Mouse (Mus musculus): ENCODE data around the gene Sap30l.
"Not testable (repeated sequence)": the region's sequence is repeated elsewhere in the genome, so short reads cannot be mapped to it uniquely, and the experiment has no call there.

Gene Sap30l

GRCm38 (mm10) chr11:57799456-57799855 is 2.0 kb upstream of the Sap30l start:
- in situ Hi-C loops (cut with MboI; ENCODE audit: low sequenced_read_pairs): no loop called here

DNA sequence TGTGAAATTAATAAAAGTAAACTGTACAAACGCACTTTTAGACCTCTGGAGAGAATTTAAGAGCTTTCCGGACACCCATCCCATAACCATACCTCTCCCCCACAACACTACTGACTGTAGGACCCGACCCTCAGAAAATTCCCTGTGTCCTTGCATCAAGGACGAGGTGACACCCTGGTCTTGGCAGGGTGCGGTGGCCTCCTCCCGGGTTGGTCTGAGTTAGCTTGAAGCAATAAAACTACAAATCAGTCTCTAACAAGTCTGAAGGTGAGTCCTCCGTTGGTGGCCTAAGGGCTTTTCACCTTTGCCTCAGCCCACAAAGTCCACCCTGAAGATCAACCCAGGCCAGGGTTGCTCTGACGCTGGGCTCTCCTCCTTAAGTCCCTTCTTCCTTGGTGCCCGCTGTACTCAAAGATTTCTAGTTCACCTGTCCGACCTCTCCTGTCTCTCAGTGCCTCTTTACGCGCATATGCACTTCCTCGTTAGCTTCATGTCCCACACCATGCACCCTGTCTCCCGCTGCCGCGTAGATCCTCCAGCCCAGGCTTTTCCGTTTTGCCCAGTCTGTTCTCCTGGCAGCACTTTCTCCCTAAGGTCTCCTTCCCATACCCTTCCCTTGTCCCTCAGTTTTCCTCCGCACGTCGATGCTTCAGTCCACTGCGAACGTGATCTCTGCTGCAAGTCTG is 1.0 kb upstream of the Sap30l start:
- in situ Hi-C loops (cut with MboI; ENCODE audit: low sequenced_read_pairs): loop anchor here (25.0 kb wide), 1 partner anchor 262 kb away; no protein-coding TSS in a partner anchor

DNA sequence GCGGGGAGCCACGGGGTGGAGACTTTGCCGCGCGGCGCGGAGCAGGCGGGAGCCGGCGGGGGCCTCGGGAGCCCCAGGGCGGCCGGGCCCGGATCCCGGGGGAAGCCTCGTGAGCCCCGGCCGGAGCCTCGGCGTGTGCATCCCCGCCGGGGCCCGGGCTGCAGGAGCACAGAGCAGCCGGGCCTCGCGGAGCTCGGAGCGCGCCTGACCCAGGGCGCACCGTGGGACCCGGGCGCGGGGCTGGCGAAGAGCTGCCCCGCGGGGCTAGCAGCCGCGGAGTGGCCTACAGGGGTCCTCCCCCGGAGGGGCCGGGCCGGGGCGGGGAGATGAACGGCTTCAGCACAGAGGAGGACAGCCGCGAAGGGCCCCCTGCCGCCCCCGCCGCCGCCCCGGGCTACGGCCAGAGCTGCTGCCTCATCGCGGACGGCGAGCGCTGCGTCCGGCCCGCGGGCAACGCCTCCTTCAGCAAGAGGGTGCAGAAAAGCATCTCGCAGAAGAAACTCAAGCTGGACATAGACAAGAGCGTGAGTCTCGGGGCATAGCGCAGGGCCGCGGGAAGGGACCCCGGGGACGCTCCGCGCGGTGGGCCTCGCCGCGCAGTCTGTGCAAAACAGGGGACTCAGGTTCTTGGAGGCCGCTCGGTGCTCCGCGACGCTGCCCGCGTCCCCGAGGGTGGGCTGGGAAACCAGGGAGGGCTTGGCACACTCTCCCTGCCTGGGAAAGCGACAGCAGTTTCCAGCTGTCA is 501 bp downstream of the Sap30l start:
- in situ Hi-C loops (cut with MboI; ENCODE audit: low sequenced_read_pairs): loop anchor here (25.0 kb wide), 1 partner anchor 260 kb away; no protein-coding TSS in a partner anchor

DNA sequence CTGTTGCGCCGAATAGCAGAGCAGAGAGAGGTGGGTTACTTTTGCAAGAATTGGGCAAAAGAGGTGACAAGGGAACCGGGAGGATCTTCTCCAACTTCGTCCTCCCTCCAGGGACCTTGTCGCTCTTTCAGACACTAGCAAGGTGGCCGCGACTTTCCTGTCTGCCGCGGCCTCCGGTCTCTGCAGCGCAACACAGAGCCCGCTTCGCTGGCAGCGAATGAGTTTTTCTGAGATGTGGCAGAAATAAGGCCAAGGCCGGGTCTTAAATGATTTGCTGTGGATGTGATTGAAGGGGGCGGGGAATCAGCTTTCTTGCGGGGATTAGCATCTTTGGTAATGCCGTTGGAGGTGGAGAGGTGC is 1.1 kb downstream of the Sap30l start:
- in situ Hi-C loops (cut with MboI; ENCODE audit: low sequenced_read_pairs): loop anchor here (25.0 kb wide), 1 partner anchor 260 kb away; no protein-coding TSS in a partner anchor

- in situ Hi-C loops (cut with MboI; ENCODE audit: low sequenced_read_pairs): loop anchor here (25.0 kb wide), 1 partner anchor 257 kb away; no protein-coding TSS in a partner anchor
These were observed 3.6 kb downstream of the Sap30l start for GRCm38 (mm10) chr11:57805047-57805446.

- in situ Hi-C loops (cut with MboI; ENCODE audit: low sequenced_read_pairs): loop anchor here (25.0 kb wide), 1 partner anchor 253 kb away; no protein-coding TSS in a partner anchor
These were observed 7.7 kb downstream of the Sap30l start for GRCm38 (mm10) chr11:57809017-57809731.

DNA sequence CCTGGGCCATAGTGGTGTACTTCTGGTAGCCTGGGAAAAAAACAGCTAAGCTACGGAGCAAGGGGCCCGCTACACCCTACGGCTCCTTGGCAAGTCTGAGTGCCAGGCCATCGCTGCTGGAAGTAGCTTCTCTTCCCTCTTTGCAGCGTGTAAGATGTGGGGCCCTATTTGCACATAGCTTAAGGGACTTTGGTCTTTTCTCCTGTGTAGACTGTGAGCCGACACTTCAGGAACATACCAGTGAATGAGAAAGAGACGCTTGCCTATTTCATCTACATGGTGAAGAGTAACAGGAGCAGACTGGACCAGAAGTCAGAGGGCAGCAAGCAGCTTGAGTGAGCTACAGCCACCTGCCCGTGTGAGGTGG is 8.3 kb downstream of the Sap30l start:
- in situ Hi-C loops (cut with MboI; ENCODE audit: low sequenced_read_pairs): loop anchor here (25.0 kb wide), 1 partner anchor 253 kb away; no protein-coding TSS in a partner anchor

- in situ Hi-C loops (cut with MboI; ENCODE audit: low sequenced_read_pairs): loop anchor here (25.0 kb wide), 1 partner anchor 251 kb away; no protein-coding TSS in a partner anchor
These were observed 9.6 kb downstream of the Sap30l start for GRCm38 (mm10) chr11:57811006-57811405.

DNA sequence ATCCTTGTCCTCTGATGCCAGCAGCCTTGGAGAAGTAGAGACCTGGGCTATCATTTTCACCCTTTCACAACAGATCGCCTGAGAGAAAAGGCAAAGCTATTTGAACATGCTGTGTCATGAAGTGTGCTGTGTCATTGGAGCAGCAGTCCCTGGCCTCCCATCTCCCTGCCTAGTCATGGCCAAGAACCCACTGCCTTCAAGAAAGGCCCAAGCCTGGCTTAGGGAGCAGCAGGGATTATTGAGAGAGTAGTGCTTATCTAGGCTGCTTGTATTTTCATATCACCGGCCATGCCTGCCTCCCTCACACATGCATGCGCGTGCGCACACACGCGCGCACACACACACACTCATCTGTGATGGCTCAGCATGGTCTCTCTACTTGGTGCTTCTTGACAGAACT is 10.8 kb downstream of the Sap30l start:
- in situ Hi-C loops (cut with MboI; ENCODE audit: low sequenced_read_pairs): loop anchor here (25.0 kb wide), 1 partner anchor 250 kb away; no protein-coding TSS in a partner anchor

DNA sequence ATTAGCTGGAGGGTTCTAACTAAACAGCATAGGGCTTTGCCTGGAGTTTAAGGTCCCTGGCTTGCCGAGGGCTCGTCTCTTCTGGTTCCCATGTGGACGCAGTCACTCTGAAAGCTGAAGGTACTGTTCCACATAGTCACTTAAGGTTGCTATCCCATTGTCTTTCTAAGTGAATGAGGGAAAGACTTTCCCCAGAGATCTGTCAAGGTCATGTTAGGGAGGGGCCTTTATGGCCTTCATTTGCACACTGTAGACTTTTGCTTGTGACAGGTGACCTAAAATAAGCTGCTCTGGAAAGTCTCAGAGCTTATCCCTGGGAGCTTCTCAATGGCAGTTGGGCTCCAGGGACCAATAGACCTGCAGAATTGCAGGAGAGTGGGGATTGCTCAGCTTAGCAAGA is 12.2 kb downstream of the Sap30l start:
- in situ Hi-C loops (cut with MboI; ENCODE audit: low sequenced_read_pairs): loop anchor here (25.0 kb wide), 1 partner anchor 249 kb away; no protein-coding TSS in a partner anchor

DNA sequence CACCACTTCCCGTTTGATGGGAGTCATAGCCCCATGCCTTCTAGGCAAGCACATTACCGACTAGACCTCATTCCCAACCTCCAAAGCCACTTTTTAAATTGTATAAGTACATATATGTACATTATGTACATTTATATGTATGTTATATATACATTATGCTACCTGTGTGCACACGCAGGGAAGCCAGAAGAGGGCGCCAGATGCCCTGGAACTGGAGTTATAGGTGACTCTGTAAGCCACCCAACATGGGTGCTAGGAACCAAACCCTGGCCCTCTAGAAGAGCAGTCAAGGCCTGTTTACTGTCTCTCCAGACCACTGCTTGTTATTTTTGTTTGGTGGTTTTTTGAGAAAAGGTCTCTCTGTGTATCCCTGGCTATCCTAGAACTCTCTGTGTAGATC is 16.8 kb downstream of the Sap30l start:
- in situ Hi-C loops (cut with MboI; ENCODE audit: low sequenced_read_pairs): loop anchor here (5.0 to 25.0 kb wide), 2 partner anchors 114 to 244 kb away; no protein-coding TSS in a partner anchor

DNA sequence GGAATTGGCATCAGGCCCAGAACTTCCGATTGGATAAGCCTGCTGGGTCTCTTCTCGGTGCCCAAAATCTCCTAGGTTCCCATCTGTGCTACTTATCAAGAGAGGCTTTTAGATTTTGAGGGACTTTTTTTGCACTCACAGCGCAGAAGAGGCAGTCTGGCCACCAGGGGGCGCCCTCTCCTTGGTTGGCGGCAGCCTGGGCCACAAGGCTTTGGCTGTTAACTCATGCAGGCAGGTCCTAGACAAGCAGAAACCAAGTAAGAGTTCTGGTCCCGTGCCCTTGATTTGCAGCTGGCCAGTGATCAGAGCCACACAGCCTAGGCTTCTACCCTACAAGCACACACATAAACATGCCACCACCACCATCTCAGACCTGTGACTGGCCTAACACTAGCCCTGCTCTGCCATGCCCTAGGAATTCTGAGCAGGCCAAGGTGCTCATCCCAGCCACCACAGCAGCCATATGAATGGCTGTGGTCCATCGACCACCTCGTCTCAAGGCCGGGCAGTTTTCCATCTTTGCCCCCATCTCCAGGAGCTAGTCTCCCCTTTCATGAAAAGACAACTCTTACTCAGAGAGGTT is 18.7 kb downstream of the Sap30l start:
- in situ Hi-C loops (cut with MboI; ENCODE audit: low sequenced_read_pairs): loop anchor here (5.0 to 25.0 kb wide), 2 partner anchors 112 to 242 kb away; no protein-coding TSS in a partner anchor

DNA sequence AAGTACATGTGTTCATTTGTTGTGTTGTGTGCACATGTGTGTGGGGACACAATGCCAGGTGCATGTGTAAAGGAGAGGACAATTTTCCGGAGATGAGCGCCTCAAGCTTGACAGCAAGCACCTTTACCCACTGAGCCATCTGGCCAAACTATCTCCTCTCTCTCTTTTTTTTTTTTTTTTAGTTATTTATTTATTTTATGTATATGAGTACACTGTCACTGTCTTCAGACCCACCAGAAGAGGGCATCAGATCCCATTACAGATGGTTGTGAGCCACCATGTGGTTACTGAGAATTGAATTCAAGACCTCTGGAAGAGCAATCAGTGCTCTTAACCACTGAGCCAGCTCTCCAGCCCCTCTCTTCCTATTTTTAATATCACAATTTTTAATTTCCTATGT is 21.7 kb downstream of the Sap30l start:
- in situ Hi-C loops (cut with MboI; ENCODE audit: low sequenced_read_pairs): loop anchor here (25.0 kb wide), 1 partner anchor 239 kb away; no protein-coding TSS in a partner anchor

GRCm38 (mm10) chr11:57823714-57824113 is 22.3 kb downstream of the Sap30l start:
- in situ Hi-C loops (cut with MboI; ENCODE audit: low sequenced_read_pairs): loop anchor here (25.0 kb wide), 1 partner anchor 239 kb away; no protein-coding TSS in a partner anchor

DNA sequence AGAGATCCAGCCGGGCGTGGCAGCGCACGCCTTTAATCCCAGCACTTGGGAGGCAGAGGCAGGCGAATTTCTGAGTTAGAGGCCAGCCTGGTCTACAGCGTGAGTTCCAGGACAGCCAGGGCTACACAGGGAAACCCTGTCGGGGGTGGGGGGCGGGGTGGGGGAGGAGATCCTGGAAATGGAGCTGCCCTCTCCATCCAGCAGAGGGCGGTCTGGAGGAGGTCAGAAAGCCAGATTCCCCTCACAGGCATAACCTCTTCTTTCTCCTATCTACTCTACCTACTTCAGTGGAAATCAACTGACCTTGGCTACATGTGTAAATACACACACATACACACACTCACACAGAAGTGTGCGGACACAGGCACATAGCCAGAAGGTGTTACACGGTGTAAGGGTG is 23.8 kb downstream of the Sap30l start:
- in situ Hi-C loops (cut with MboI; ENCODE audit: low sequenced_read_pairs): not testable (repeated sequence)

DNA sequence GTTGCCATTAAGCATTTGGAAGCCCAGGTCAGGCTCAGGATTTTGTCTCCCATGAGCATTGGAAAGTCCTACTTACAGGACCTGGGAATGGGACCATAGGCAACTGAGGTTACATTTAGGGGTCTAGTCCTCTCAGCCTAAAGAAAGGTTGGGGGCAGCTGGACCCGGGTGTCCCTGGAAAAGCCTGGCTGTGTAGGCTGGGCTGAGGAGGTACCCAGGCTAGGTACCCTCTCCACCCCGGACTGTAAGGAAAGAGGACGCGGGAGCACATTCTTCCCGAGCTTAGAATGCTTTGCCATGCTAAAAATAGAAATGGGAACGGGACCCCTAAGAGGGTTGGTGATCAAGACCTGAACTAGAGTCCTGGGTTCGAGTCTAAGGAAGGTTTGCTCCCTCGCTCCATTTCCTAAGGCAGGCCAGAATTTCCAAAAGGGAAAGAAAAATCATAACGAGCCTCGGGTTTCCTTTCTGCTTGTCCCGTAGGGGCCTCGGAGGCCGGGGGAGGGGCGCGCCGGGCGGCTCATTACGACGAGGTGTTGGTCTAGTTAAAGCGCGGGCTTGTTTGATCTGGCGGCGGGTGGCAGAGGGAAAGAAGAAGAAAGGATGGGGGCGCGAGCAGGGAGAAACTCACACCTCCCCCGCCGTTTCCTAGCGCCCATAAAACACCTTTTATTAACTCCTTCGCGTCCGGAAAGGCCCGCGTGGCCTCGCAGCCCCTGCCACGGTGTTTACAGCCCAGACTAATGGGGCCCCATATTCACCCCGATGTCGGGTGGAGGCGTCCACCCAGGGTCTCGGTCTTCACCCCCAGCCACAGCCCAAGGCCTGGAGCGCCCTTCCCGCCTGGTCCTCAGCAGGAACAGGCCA is 25.8 kb downstream of the Sap30l start:
- in situ Hi-C loops (cut with MboI; ENCODE audit: low sequenced_read_pairs): no loop called here

DNA sequence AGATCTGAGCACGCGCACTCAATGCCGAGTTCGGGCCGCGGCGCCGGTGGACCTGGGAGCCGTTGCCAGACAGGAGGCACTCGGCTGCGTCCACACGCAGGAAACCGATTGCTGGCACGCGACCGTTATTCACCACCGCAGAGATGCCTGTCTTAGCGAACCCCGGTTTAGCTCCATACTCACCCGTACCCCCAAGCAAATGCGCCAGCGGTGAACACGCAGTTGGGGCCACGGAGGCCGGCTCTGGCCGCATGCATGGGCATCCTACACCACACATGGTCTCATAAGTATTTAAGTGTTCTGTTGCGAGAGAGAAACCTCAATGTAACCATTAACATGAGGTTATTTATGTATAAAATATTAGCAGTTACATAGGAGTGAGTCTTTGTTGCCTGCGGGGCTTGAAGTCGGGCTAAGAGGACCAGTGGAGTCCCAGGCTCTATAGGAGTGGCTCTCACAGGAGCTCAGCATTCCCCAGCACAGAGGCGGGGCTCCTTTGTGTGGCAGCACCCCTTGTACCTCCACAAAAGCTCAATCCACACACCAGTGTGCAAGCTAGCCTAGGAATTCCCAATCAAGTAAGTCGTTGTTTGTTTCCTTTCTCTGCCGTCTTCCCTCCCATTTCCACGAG is 26.6 kb downstream of the Sap30l start:
- in situ Hi-C loops (cut with MboI; ENCODE audit: low sequenced_read_pairs): no loop called here

- in situ Hi-C loops (cut with MboI; ENCODE audit: low sequenced_read_pairs): no loop called here
These were observed 27.8 kb downstream of the Sap30l start for GRCm38 (mm10) chr11:57828955-57829870.
